Mouse (Mus musculus): Measurements from ENCODE around the gene Gm9833.

GRCm38 (mm10) chr3:10126502-10126901, 38.6 kb downstream of the Gm9833 start:
- TF ChIP-seq POLR2A (IDR thresholded peaks at IDR 0.05; ENCODE audit: insufficient read depth, low read depth, low read length), result no peak
- TF ChIP-seq CTCF (IDR thresholded peaks at IDR 0.05; ENCODE audit: insufficient read depth, low read depth, low read length), result no peak
